Mouse (Mus musculus) neural tube, embryonic 12.5 days (tissue): ENCODE results near the gene Atad1. TPM values are rescaled to one million over a fixed set of nuclear protein-coding genes. Genes with fewer than 3 reads are reported as not detected.
"Not testable (repeated sequence)": the region's sequence is repeated elsewhere in the genome, so short reads cannot be mapped to it uniquely, and the experiment has no call there.

ENCODE experiments used
- ATAC-seq: fragments of 200-750 bp; cut with Nextera tagmentation; 2 replicates; pipeline ENCODE4 v1.8.0; 2017; ENCODE audit warnings: low read depth, mild to moderate bottlenecking, moderate TSS enrichment, moderate library complexity; ENCODE audit not compliant: low FRiP score
- H3K27ac ChIP-seq: fragments of 300-500 bp; sonication (generic); 2 replicates; pipeline ENCODE4 v1.5.1; 2016
- H3K27me3 ChIP-seq: fragments of 300-500 bp; sonication (generic); replicated peaks from 2 replicates; pipeline ENCODE4 v1.6.1; 2016; ENCODE audit warnings: mild to moderate bottlenecking
- H3K36me3 ChIP-seq: fragments of 300-500 bp; sonication (generic); 2 replicates; pipeline ENCODE4 v1.6.1; 2016; ENCODE audit warnings: mild to moderate bottlenecking
- H3K4me1 ChIP-seq: fragments of 300-500 bp; sonication (generic); 2 replicates; pipeline ENCODE4 v1.6.1; 2016
- H3K4me2 ChIP-seq: fragments of 300-500 bp; sonication (generic); replicated peaks from 2 replicates; pipeline ENCODE4 v1.6.1; 2016; ENCODE audit warnings: mild to moderate bottlenecking
- H3K4me3 ChIP-seq: fragments of 300-500 bp; sonication (generic); 2 replicates; pipeline ENCODE4 v1.5.1; 2016
- H3K9ac ChIP-seq: fragments of 300-500 bp; sonication (generic); 2 replicates; pipeline ENCODE4 v1.6.1; 2016; ENCODE audit warnings: mild to moderate bottlenecking
- H3K9me3 ChIP-seq: fragments of 300-500 bp; sonication (generic); 2 replicates; pipeline ENCODE4 v1.6.1; 2016; ENCODE audit warnings: mild to moderate bottlenecking
- WGBS: fragments of 180-500 bp; shearing (Covaris S2); methylation state at CpG from one replicate; pipeline ENCODE4 v1.1.7; 2016; 5-methylcytosine and 5-hydroxymethylcytosine counted together
- polyA plus RNA-seq: library from polyadenylated mRNA; unstranded; fragments of >200 nt; fragmentation: Nextera tagmentation; extraction: Ambion mirVana; gene quantifications from 2 replicates; pipeline ENCODE4 v1.2.1, GENCODE M21; 2016

The Atad1 gene
- 97.0 and 101 TPM in 2 replicates for polyA plus RNA-seq

GRCm38 (mm10) chr19:32739686-32740085 lies at the start of gene Atad1:
Atad1 (minus strand) TSS chr19:32739786.
- no peaks in the 10 kb centered on the region for H3K9me3 ChIP-seq
- 94% methylated on average over 4 of the region's 4 CpGs for WGBS

GRCm38 (mm10) chr19:32788016-32788415 lies 48.4 kb upstream of the Atad1 start:
- H3K27me3 ChIP-seq, H3K4me3 ChIP-seq, H3K27ac ChIP-seq, H3K36me3 ChIP-seq, H3K4me2 ChIP-seq, H3K9me3 ChIP-seq, H3K4me1 ChIP-seq, H3K9ac ChIP-seq, ATAC-seq: not testable (repeated sequence)
- 90% methylated on average over 3 of the region's 3 CpGs for WGBS

More at GRCm38 (mm10) chr19:32739686-32740085, at the start of gene Atad1:
- no peak for ATAC-seq
- H3K4me2 ChIP-seq, result no peak within 1 kb of the TSS
- H3K27ac ChIP-seq, result no peak within 1 kb of the TSS
- no peaks in the 10 kb centered on the region for H3K36me3 ChIP-seq
- H3K4me3 ChIP-seq, result no peak within 1 kb of the TSS
- no peaks in the 10 kb centered on the region for H3K27me3 ChIP-seq
- H3K4me1 ChIP-seq, result no peaks in the 10 kb centered on the region
- H3K9ac ChIP-seq, result no peak within 1 kb of the TSS

GRCm38 (mm10) chr19:32787388-32787787 lies 47.8 kb upstream of the Atad1 start:
- not testable (repeated sequence) for H3K9ac ChIP-seq, H3K4me3 ChIP-seq, H3K27me3 ChIP-seq

GRCm38 (mm10) chr19:32781305-32782071 lies 41.9 kb upstream of the Atad1 start:
- H3K9me3 ChIP-seq, result no peaks in the 10 kb centered on the region
- no peak for ATAC-seq
- no peak overlapping the region for H3K4me2 ChIP-seq
- H3K27ac ChIP-seq, result no peak overlapping the region
- H3K4me3 ChIP-seq, result no peak overlapping the region
- no peaks in the 10 kb centered on the region for H3K4me1 ChIP-seq
- WGBS, result 91% methylated on average over 5 of the region's 5 CpGs
- no peaks in the 10 kb centered on the region for H3K27me3 ChIP-seq
- H3K36me3 ChIP-seq, result no peaks in the 10 kb centered on the region
- H3K9ac ChIP-seq, result no peak overlapping the region

More at GRCm38 (mm10) chr19:32787388-32787787, 47.8 kb upstream of the Atad1 start:
- H3K36me3 ChIP-seq, H3K27ac ChIP-seq, H3K4me1 ChIP-seq, ATAC-seq, H3K4me2 ChIP-seq, H3K9me3 ChIP-seq: not testable (repeated sequence)
- 56% methylated on average over 4 of the region's 4 CpGs for WGBS

GRCm38 (mm10) chr19:32779131-32779530 lies 39.5 kb upstream of the Atad1 start:
- H3K4me2 ChIP-seq, result no peak overlapping the region
- no peaks in the 10 kb centered on the region for H3K9me3 ChIP-seq
- no peak overlapping the region for H3K9ac ChIP-seq
- H3K36me3 ChIP-seq, result no peaks in the 10 kb centered on the region
- ATAC-seq, result no peak
- H3K4me3 ChIP-seq, result no peak overlapping the region
- H3K27me3 ChIP-seq, result no peaks in the 10 kb centered on the region
- no peak overlapping the region for H3K27ac ChIP-seq
- 82% methylated on average over 3 of the region's 3 CpGs for WGBS
- no peaks in the 10 kb centered on the region for H3K4me1 ChIP-seq

- Histone ChIP-seq H3K4me2 (no peak overlapping the region), H3K9me3 (no peaks in the 10 kb centered on the region), H3K27ac (no peak overlapping the region), H3K9ac (no peak overlapping the region), H3K27me3 (no peaks in the 10 kb centered on the region), H3K4me1 (no peaks in the 10 kb centered on the region), H3K36me3 (0 out of 2 replicates have a peak, but pooled peaks cover 2% of the 10 kb centered on the region), H3K4me3 (no peak overlapping the region)
- 59% methylated on average over 2 of the region's 2 CpGs for WGBS
- ATAC-seq, result no peak
Observed at GRCm38 (mm10) chr19:32778411-32778810, 38.8 kb upstream of the Atad1 start.

- Histone ChIP-seq H3K27me3 (no peaks in the 10 kb centered on the region), H3K4me1 (peaks cover 14% of the 10 kb centered on the region), H3K4me2 (no peak overlapping the region), H3K27ac (no peak overlapping the region), H3K9ac (no peak overlapping the region), H3K4me3 (no peak overlapping the region), H3K36me3 (no peaks in the 10 kb centered on the region), H3K9me3 (no peaks in the 10 kb centered on the region)
- ATAC-seq, result no peak
- 89% methylated on average over 4 of the region's 4 CpGs for WGBS
Observed at GRCm38 (mm10) chr19:32762493-32762892, 22.9 kb upstream of the Atad1 start.

GRCm38 (mm10) chr19:32761162-32761561 lies 21.6 kb upstream of the Atad1 start:
- no peaks in the 10 kb centered on the region for H3K9me3 ChIP-seq
- no peaks in the 10 kb centered on the region for H3K36me3 ChIP-seq
- H3K27ac ChIP-seq, result no peak overlapping the region
- H3K27me3 ChIP-seq, result no peaks in the 10 kb centered on the region
- 73% methylated on average over 4 of the region's 4 CpGs for WGBS
- peaks cover 11% of the 10 kb centered on the region for H3K4me1 ChIP-seq
- H3K9ac ChIP-seq, result no peak overlapping the region
- no peak for ATAC-seq
- peak overlapping the region; percentile 89 for H3K4me2 ChIP-seq
- H3K4me3 ChIP-seq, result no peak overlapping the region

- H3K9me3 ChIP-seq, result no peaks in the 10 kb centered on the region
- ATAC-seq, result no peak
- H3K4me2 ChIP-seq, result peak overlapping the region; percentile 89
- H3K27me3 ChIP-seq, result no peaks in the 10 kb centered on the region
- 0 out of 2 replicates have a peak overlapping the region, but pooled peaks have one; percentile 4 for H3K9ac ChIP-seq
- H3K36me3 ChIP-seq, result no peaks in the 10 kb centered on the region
- H3K4me3 ChIP-seq, result peak overlapping the region; percentile 2; the same call in 1 of the 2 replicates
- peaks cover 13% of the 10 kb centered on the region for H3K4me1 ChIP-seq
- H3K27ac ChIP-seq, result no peak overlapping the region
- 40% methylated on average over 6 of the region's 6 CpGs for WGBS
Observed at GRCm38 (mm10) chr19:32760499-32760898, 20.9 kb upstream of the Atad1 start.

- no peak for ATAC-seq
- H3K4me1 ChIP-seq, result peaks cover 23% of the 10 kb centered on the region
Observed at GRCm38 (mm10) chr19:32759357-32760024, 19.9 kb upstream of the Atad1 start.

GRCm38 (mm10) chr19:32758793-32759161 lies 19.2 kb upstream of the Atad1 start:
- Histone ChIP-seq H3K36me3 (no peaks in the 10 kb centered on the region), H3K9ac (peak overlapping the region; percentile 99; the same call in 1 of the 2 replicates), H3K4me1 (peaks cover 26% of the 10 kb centered on the region), H3K4me2 (peak overlapping the region; percentile 89), H3K4me3 (peak overlapping the region; percentile 98), H3K27me3 (0 out of 2 replicates have a peak, but pooled peaks cover 2% of the 10 kb centered on the region), H3K27ac (no peak overlapping the region), H3K9me3 (no peaks in the 10 kb centered on the region)
- no peak for ATAC-seq
- WGBS, result under 1% methylated on average over 11 of the region's 11 CpGs

More at GRCm38 (mm10) chr19:32759357-32760024, 19.9 kb upstream of the Atad1 start:
- no peaks in the 10 kb centered on the region for H3K36me3 ChIP-seq
- H3K27me3 ChIP-seq, result no peaks in the 10 kb centered on the region
- H3K9ac ChIP-seq, result peak overlapping the region; percentile 99
- no peaks in the 10 kb centered on the region for H3K9me3 ChIP-seq
- 3% methylated on average over 8 of the region's 8 CpGs for WGBS
- H3K4me3 ChIP-seq, result peak overlapping the region; percentile 98
- H3K4me2 ChIP-seq, result peak overlapping the region; percentile 89
- no peak overlapping the region for H3K27ac ChIP-seq
